Comparison of ENCODE assay signal across 11 mouse cellular contexts in genomic region chr1:118890125-118890875, GRCm38 (mm10).
DNase-seq lines count a peak whose midpoint lies in the region; ATAC-seq lines count a peak whose summit lies in the region.
"Had no signal": no experiment of that assay in that cellular context is flagged by ENCODE, and none has a peak within 500 bp of the region (broad histone marks: within the 10 kb centered on the region; RNA-seq: fewer than 3 reads in every experiment).

No protein-coding gene starts in this region.

- peak overlapping the region; percentile 29 for H3K27ac ChIP-seq in hindbrain, embryonic 10.5 days
- no peak overlapping the region; the same call in 1 of the 2 replicates for H3K27ac ChIP-seq in hindbrain, embryonic 12.5 days
- no peak overlapping the region for H3K27ac ChIP-seq in embryonic facial prominence, embryonic 14.5 days (replicated peaks; ENCODE audit: low read depth, low read length)
- H3K27ac ChIP-seq in hindbrain, embryonic 14.5 days: no peak overlapping the region
- peak overlapping the region; percentile 48; the same call in 1 of the 2 replicates for H3K27ac ChIP-seq in midbrain, embryonic 15.5 days

- H3K27me3 ChIP-seq in hindbrain, embryonic 10.5 days (ENCODE audit: insufficient read depth, poor library complexity, severe bottlenecking): no peaks in the 10 kb centered on the region
- H3K27me3 ChIP-seq in hindbrain, embryonic 12.5 days: 0 out of 2 replicates have a peak, but pooled peaks cover 4% of the 10 kb centered on the region
- no peaks in the 10 kb centered on the region for H3K27me3 ChIP-seq in embryonic facial prominence, embryonic 14.5 days (replicated peaks; ENCODE audit: control insufficient read depth, insufficient read depth, low read length)
- no peaks in the 10 kb centered on the region for H3K27me3 ChIP-seq in hindbrain, embryonic 14.5 days (ENCODE audit: control insufficient read depth, insufficient read depth, low read length)
- no peaks in the 10 kb centered on the region for H3K27me3 ChIP-seq in midbrain, embryonic 15.5 days (replicated peaks)

- WGBS in hindbrain, embryonic 10.5 days: 42% methylated on average over 14 of the region's 14 CpGs
- WGBS in hindbrain, embryonic 12.5 days: 37% methylated on average over 14 of the region's 14 CpGs
- WGBS in embryonic facial prominence, embryonic 14.5 days: 43% methylated on average over 14 of the region's 14 CpGs
- WGBS in hindbrain, embryonic 14.5 days: 36% methylated on average over 14 of the region's 14 CpGs
- 19% methylated on average over 14 of the region's 14 CpGs for WGBS in midbrain, embryonic 15.5 days

- no peak overlapping the region for H3K9ac ChIP-seq in hindbrain, embryonic 12.5 days
- no peak overlapping the region for H3K9ac ChIP-seq in embryonic facial prominence, embryonic 14.5 days (ENCODE audit: low read depth, low read length)
- no peak overlapping the region for H3K9ac ChIP-seq in hindbrain, embryonic 14.5 days
- no peak overlapping the region for H3K9ac ChIP-seq in midbrain, embryonic 15.5 days

- peaks cover 19% of the 10 kb centered on the region for H3K36me3 ChIP-seq in hindbrain, embryonic 10.5 days
- 0 out of 2 replicates have a peak, but pooled peaks cover 3% of the 10 kb centered on the region for H3K36me3 ChIP-seq in hindbrain, embryonic 12.5 days
- peaks cover 21% of the 10 kb centered on the region for H3K36me3 ChIP-seq in embryonic facial prominence, embryonic 14.5 days (ENCODE audit: control insufficient read depth, insufficient read depth, low read length)
- no peaks in the 10 kb centered on the region for H3K36me3 ChIP-seq in hindbrain, embryonic 14.5 days (replicated peaks; ENCODE audit: control insufficient read depth, insufficient read depth)
- H3K36me3 ChIP-seq in midbrain, embryonic 15.5 days (replicated peaks): no peaks in the 10 kb centered on the region

- peak; percentile 21 for DNase-seq in hindbrain, embryonic 10.5 days (ENCODE audit: low spot score)
- no peak for DNase-seq in embryonic facial prominence, embryonic 14.5 days (ENCODE audit: low spot score)
- DNase-seq in hindbrain, embryonic 14.5 days (ENCODE audit: low spot score): no peak
- no peak for DNase-seq in B cell, adult 2 months
- no peak for DNase-seq in right cerebral cortex, adult 2 months (ENCODE audit: low spot score in 2 of 2)
- no peak for DNase-seq in kidney, postnatal 36 days
- DNase-seq: cerebellum, postnatal 36 days; heart, postnatal 10 days; kidney, adult 2 months had no signal

- H3K9me3 ChIP-seq in hindbrain, embryonic 10.5 days: no peaks in the 10 kb centered on the region
- no peaks in the 10 kb centered on the region for H3K9me3 ChIP-seq in hindbrain, embryonic 12.5 days (replicated peaks)
- no peaks in the 10 kb centered on the region for H3K9me3 ChIP-seq in embryonic facial prominence, embryonic 14.5 days (ENCODE audit: control insufficient read depth, low read length)
- H3K9me3 ChIP-seq in hindbrain, embryonic 14.5 days (ENCODE audit: control insufficient read depth, low read length): no peaks in the 10 kb centered on the region
- no peaks in the 10 kb centered on the region for H3K9me3 ChIP-seq in midbrain, embryonic 15.5 days

- H3K4me3 ChIP-seq in hindbrain, embryonic 10.5 days: no peak overlapping the region
- no peak overlapping the region for H3K4me3 ChIP-seq in hindbrain, embryonic 12.5 days
- H3K4me3 ChIP-seq in embryonic facial prominence, embryonic 14.5 days (ENCODE audit: low read depth, low read length): no peak overlapping the region
- H3K4me3 ChIP-seq in hindbrain, embryonic 14.5 days (replicated peaks; ENCODE audit: low read length): no peak overlapping the region
- no peak overlapping the region for H3K4me3 ChIP-seq in midbrain, embryonic 15.5 days

- H3K4me1 ChIP-seq in hindbrain, embryonic 10.5 days (replicated peaks): peaks cover 45% of the 10 kb centered on the region
- H3K4me1 ChIP-seq in hindbrain, embryonic 12.5 days: peaks cover 22% of the 10 kb centered on the region
- peaks cover 42% of the 10 kb centered on the region for H3K4me1 ChIP-seq in embryonic facial prominence, embryonic 14.5 days (ENCODE audit: control insufficient read depth, insufficient read depth, low read length)
- H3K4me1 ChIP-seq in hindbrain, embryonic 14.5 days (replicated peaks; ENCODE audit: control insufficient read depth, insufficient read depth, low read length): peaks cover 6% of the 10 kb centered on the region; the same call in 1 of the 2 replicates
- peaks cover 20% of the 10 kb centered on the region for H3K4me1 ChIP-seq in midbrain, embryonic 15.5 days

- no peak overlapping the region for H3K4me2 ChIP-seq in hindbrain, embryonic 12.5 days (replicated peaks)
- H3K4me2 ChIP-seq in embryonic facial prominence, embryonic 14.5 days (ENCODE audit: low read depth, low read length): no peak overlapping the region
- no peak overlapping the region for H3K4me2 ChIP-seq in hindbrain, embryonic 14.5 days (replicated peaks)
- no peak overlapping the region; the same call in 1 of the 2 replicates for H3K4me2 ChIP-seq in midbrain, embryonic 15.5 days

- no peak for ATAC-seq in hindbrain, embryonic 12.5 days (ENCODE audit: low FRiP score)
- 0 out of 2 replicates have a peak, but pooled peaks have one; percentile 30 for ATAC-seq in embryonic facial prominence, embryonic 14.5 days (ENCODE audit: low read depth)
- 0 out of 2 replicates have a peak, but pooled peaks have one; percentile 9 for ATAC-seq in hindbrain, embryonic 14.5 days (ENCODE audit: low FRiP score)
- ATAC-seq in midbrain, embryonic 15.5 days (replicated peaks): peak; percentile 78

Comparison
In these comparisons a context has a peak if more than half of its experiments do, and no peak if none do; other contexts are left out.
1. H3K27ac ChIP-seq: peak in hindbrain, embryonic 10.5 days (single experiment) and midbrain, embryonic 15.5 days (single experiment); none in hindbrain, embryonic 12.5 days (single experiment), embryonic facial prominence, embryonic 14.5 days (single experiment) and hindbrain, embryonic 14.5 days (single experiment).